17 mouse cellular contexts compared by ENCODE assay signal in genomic region chr19:6299003-6299402, GRCm38 (mm10). TPM values are rescaled to one million over a fixed set of nuclear protein-coding genes. Genes with fewer than 3 reads are reported as not detected.
A peak's percentile ranks its signal among the peaks of the same experiment; 100 is the strongest.
DNase-seq lines count a peak whose midpoint lies in the region; ATAC-seq and TF ChIP-seq lines count a peak whose summit lies in the region.
"Had no signal": no experiment of that assay in that cellular context is flagged by ENCODE, and none has a peak within 500 bp of the region (broad histone marks: within the 10 kb centered on the region; RNA-seq: fewer than 3 reads in every experiment).

No protein-coding gene starts in this region.

- no peak for ATAC-seq in kidney, postnatal 0 days (replicated peaks; ENCODE audit: low FRiP score, low read depth)
- no peak for ATAC-seq in liver, embryonic 16.5 days (ENCODE audit: low read depth)
- ATAC-seq: forebrain, embryonic 16.5 days; inflammation-experienced regulatory T-cells, adult 6 months had no signal

- H3K4me3 ChIP-seq in heart, adult 2 months, result no peak overlapping the region
- no peak overlapping the region for H3K4me3 ChIP-seq in kidney, postnatal 0 days (replicated peaks; ENCODE audit: low read depth, low read length)
- H3K4me3 ChIP-seq in CH12.LX (replicated peaks in 1 of 3; ENCODE audit: low read depth in 2 of 3, low read length in 2 of 3, poor library complexity in 1 of 3), result peak overlapping the region; percentile 6 to 51 (median 21)
- H3K4me3 ChIP-seq in liver, embryonic 16.5 days (ENCODE audit: low read depth, low read length), result no peak overlapping the region
- H3K4me3 ChIP-seq: embryonic facial prominence, embryonic 13.5 days; limb, embryonic 13.5 days; neural tube, embryonic 12.5 days had no signal

- H3K27me3 ChIP-seq in heart, adult 2 months (ENCODE audit: control insufficient read depth, insufficient read depth, low read length), result no peaks in the 10 kb centered on the region
- H3K27me3 ChIP-seq in kidney, postnatal 0 days (ENCODE audit: insufficient read depth, low read length), result no peaks in the 10 kb centered on the region
- H3K27me3 ChIP-seq in CH12.LX (replicated peaks), result no peaks in the 10 kb centered on the region
- H3K27me3 ChIP-seq in liver, embryonic 16.5 days (ENCODE audit: control insufficient read depth, insufficient read depth, low read depth, low read length), result no peaks in the 10 kb centered on the region
- H3K27me3 ChIP-seq: embryonic facial prominence, embryonic 13.5 days; limb, embryonic 13.5 days; neural tube, embryonic 12.5 days had no signal

- H3K9ac ChIP-seq in heart, adult 2 months (ENCODE audit: low read depth, low read length), result peak overlapping the region; percentile 11; the same call in 1 of the 2 replicates
- H3K9ac ChIP-seq in kidney, postnatal 0 days (ENCODE audit: low read depth, low read length), result no peak overlapping the region
- peak overlapping the region; percentile 60 for H3K9ac ChIP-seq in CH12.LX (ENCODE audit: insufficient read depth, low read depth)
- H3K9ac ChIP-seq in liver, embryonic 16.5 days (ENCODE audit: low read depth, low read length), result peak overlapping the region; percentile 44; the same call in 1 of the 2 replicates
- H3K9ac ChIP-seq: embryonic facial prominence, embryonic 13.5 days; limb, embryonic 13.5 days; neural tube, embryonic 12.5 days had no signal

- H3K4me2 ChIP-seq in kidney, postnatal 0 days (ENCODE audit: low read length), result no peak overlapping the region
- H3K4me2 ChIP-seq in CH12.LX (ENCODE audit: insufficient read depth, low read depth, poor library complexity, severe bottlenecking), result peak overlapping the region; percentile 71
- no peak overlapping the region for H3K4me2 ChIP-seq in liver, embryonic 16.5 days (ENCODE audit: low read depth, low read length)
- H3K4me2 ChIP-seq: embryonic facial prominence, embryonic 13.5 days; limb, embryonic 13.5 days; neural tube, embryonic 12.5 days had no signal

- in situ Hi-C loops in CH12.LX (cut with MboI; ENCODE audit: low pct_ligation_motif_present, low pct_unique_long_range_greater_than_20kb, low sequenced_read_pairs), result no loop called here

- TF ChIP-seq EP300 in heart, adult 2 months (IDR thresholded peaks at IDR 0.05; ENCODE audit: insufficient read depth, low read depth, low read length), result no peak
- TF ChIP-seq EP300 in CH12.LX (IDR thresholded peaks at IDR 0.05; ENCODE audit: low read length), result no peak

- H3K27ac ChIP-seq in heart, adult 2 months, result peak overlapping the region; percentile 97
- 0 out of 2 replicates have a peak overlapping the region, but pooled peaks have one; percentile 73 for H3K27ac ChIP-seq in kidney, postnatal 0 days
- peak overlapping the region; percentile 99 for H3K27ac ChIP-seq in CH12.LX (ENCODE audit: insufficient read depth, low read depth)
- H3K27ac ChIP-seq in liver, embryonic 16.5 days (ENCODE audit: low read length), result peak overlapping the region; percentile 96
- H3K27ac ChIP-seq: limb, embryonic 13.5 days; neural tube, embryonic 12.5 days had no signal

- no peak for TF ChIP-seq CTCF in heart, adult 2 months (IDR thresholded peaks at IDR 0.05)
- TF ChIP-seq CTCF in kidney, postnatal 0 days (IDR thresholded peaks at IDR 0.05; ENCODE audit: low read depth), result no peak
- no peak for TF ChIP-seq CTCF in CH12.LX (conservative IDR thresholded peaks at IDR 0.05 in 1 of 2, IDR thresholded peaks at IDR 0.05 in 1 of 2; ENCODE audit: low read depth in 2 of 2, low read length in 2 of 2)

- H3K9me3 ChIP-seq in kidney, postnatal 0 days (replicated peaks; ENCODE audit: low read length), result no peaks in the 10 kb centered on the region
- H3K9me3 ChIP-seq in CH12.LX (replicated peaks; ENCODE audit: low read length), result no peaks in the 10 kb centered on the region
- no peaks in the 10 kb centered on the region for H3K9me3 ChIP-seq in liver, embryonic 16.5 days (replicated peaks; ENCODE audit: control insufficient read depth, low read length)
- H3K9me3 ChIP-seq: embryonic facial prominence, embryonic 13.5 days; limb, embryonic 13.5 days; neural tube, embryonic 12.5 days had no signal

- 42% methylated on average over 4 of the region's 4 CpGs for WGBS in heart, adult 2 months
- 55% methylated on average over 4 of the region's 4 CpGs for WGBS in kidney, postnatal 0 days
- 64% methylated on average over 4 of the region's 4 CpGs for WGBS in liver, embryonic 16.5 days (ENCODE audit: insufficient replicate concordance)

- H3K4me1 ChIP-seq in heart, adult 2 months (ENCODE audit: control insufficient read depth, insufficient read depth, low read length), result peaks cover 60% of the 10 kb centered on the region
- no peaks in the 10 kb centered on the region for H3K4me1 ChIP-seq in kidney, postnatal 0 days (replicated peaks; ENCODE audit: insufficient read depth, low read length)
- H3K4me1 ChIP-seq in CH12.LX (ENCODE audit: control insufficient read depth in 1 of 2, insufficient read depth in 2 of 2), result peaks cover 71 to 98% of the 10 kb centered on the region in 2 experiments
- H3K4me1 ChIP-seq in liver, embryonic 16.5 days (ENCODE audit: control insufficient read depth, low read depth, low read length), result peaks cover 84% of the 10 kb centered on the region
- H3K4me1 ChIP-seq: neural tube, embryonic 12.5 days had no signal

- TF ChIP-seq RAD21 in CH12.LX (IDR thresholded peaks at IDR 0.05; ENCODE audit: low read depth, low read length), result no peak

- DNase-seq in heart, adult 2 months, result peak in 1 of 2 experiments; percentile 27
- no peak for DNase-seq in heart, adult 11 months
- DNase-seq in kidney, postnatal 0 days (ENCODE audit: low spot score), result no peak
- no peak for DNase-seq in kidney, postnatal 36 days
- no peak for DNase-seq in CH12.LX (ENCODE audit: extremely low read depth)
- no peak for DNase-seq in left cerebral cortex, postnatal 36 days (ENCODE audit: low spot score in 2 of 2)
- no peak for DNase-seq in cerebellum, postnatal 10 days
- DNase-seq: B cell, adult 2 months; cerebellum, postnatal 14 days; midbrain, embryonic 14.5 days; thymus, postnatal 25 days had no signal

- no peak for TF ChIP-seq POLR2A in heart, adult 2 months (IDR thresholded peaks at IDR 0.05; ENCODE audit: insufficient read depth, low read depth, low read length)
- no peak; the same call in 1 of the 2 replicates for TF ChIP-seq POLR2A in CH12.LX (IDR thresholded peaks at IDR 0.05; ENCODE audit: low read depth, low read length)

- peaks cover 47% of the 10 kb centered on the region for H3K36me3 ChIP-seq in heart, adult 2 months (ENCODE audit: control insufficient read depth, insufficient read depth, low read length)
- H3K36me3 ChIP-seq in kidney, postnatal 0 days (ENCODE audit: insufficient read depth, low read length), result peaks cover 44% of the 10 kb centered on the region
- peaks cover 62 to 77% of the 10 kb centered on the region in 2 experiments for H3K36me3 ChIP-seq in CH12.LX (replicated peaks in 1 of 2; ENCODE audit: control insufficient read depth in 1 of 2, insufficient read depth in 1 of 2, low read length in 1 of 2)
- peaks cover 35% of the 10 kb centered on the region for H3K36me3 ChIP-seq in liver, embryonic 16.5 days (ENCODE audit: control insufficient read depth, insufficient read depth)

- intact Hi-C loops in heart, adult 2 months (cut with DNase I), result no loop called here
- intact Hi-C loops in left cerebral cortex, postnatal 36 days (cut with DNase I), result no loop called here

- dilution Hi-C loops in CH12.LX (cut with MboI; ENCODE audit: extremely low pct_ligation_motif_present, extremely low pct_unique_long_range_greater_than_20kb, low sequenced_read_pairs), result no loop called here

- H3K79me2 ChIP-seq in heart, adult 2 months (replicated peaks; ENCODE audit: control insufficient read depth, insufficient read depth, low read length), result no peaks in the 10 kb centered on the region; the same call in none of the 2 replicates
- peaks cover 41% of the 10 kb centered on the region for H3K79me2 ChIP-seq in CH12.LX (replicated peaks; ENCODE audit: control insufficient read depth, extremely low read depth, insufficient read depth, poor library complexity, severe bottlenecking)

RNA-seq across cellular contexts. Expression of gene Cdc42bpg, which starts 7.3 kb away (rescaled TPM):
- total RNA-seq in heart, adult 2 months (2021), result 10 to 100 TPM; 11.7 to 13.9 TPM
- polyA plus RNA-seq in heart, adult 2 months (2012; rRNA removed), result 7.0 and 7.7 TPM in 2 replicates
- 1.0 TPM in 2 replicates for polyA plus RNA-seq in kidney, postnatal 0 days (2015; fragmentation: Nextera tagmentation; extraction: Ambion mirVana)
- total RNA-seq in CH12.LX (2012; rRNA removed), result 4.1 and 4.2 TPM in 2 replicates
- 0.65 and 0.79 TPM in 2 replicates for total RNA-seq in CH12.LX (2014; rRNA removed)
- 2.3 and 2.6 TPM in 2 replicates for polyA plus RNA-seq in CH12.LX (2012; ENCODE audit: insufficient read length, low read depth)
- 0.34 and 0.40 TPM in 2 replicates for polyA plus RNA-seq in liver, embryonic 16.5 days (2015; fragmentation: Nextera tagmentation; extraction: Ambion mirVana)
- total RNA-seq in left cerebral cortex, postnatal 36 days (2021), result 1 to 10 TPM; 3.3 to 3.4 TPM

RNA-seq across cellular contexts. Expression of gene Ehd1, which starts 22.5 kb away (rescaled TPM):
- total RNA-seq in heart, adult 2 months (2021), result 100 to 1,000 TPM in 1 of 2 experiments, 10 to 100 TPM in 1; 98.0 to 120 TPM
- 111 and 142 TPM in 2 replicates for polyA plus RNA-seq in heart, adult 2 months (2012; rRNA removed)
- polyA plus RNA-seq in kidney, postnatal 0 days (2015; fragmentation: Nextera tagmentation; extraction: Ambion mirVana), result 64.2 and 73.4 TPM in 2 replicates
- total RNA-seq in CH12.LX (2012; rRNA removed) (231 and 400 TPM in 2 replicates), CH12.LX (2014; rRNA removed) (97.4 and 131 TPM in 2 replicates)
- polyA plus RNA-seq in CH12.LX (2012; ENCODE audit: insufficient read length, low read depth), result 245 and 301 TPM in 2 replicates
- polyA plus RNA-seq in liver, embryonic 16.5 days (2015; fragmentation: Nextera tagmentation; extraction: Ambion mirVana), result 62.1 and 68.6 TPM in 2 replicates
- 10 to 100 TPM; 38.2 to 42.2 TPM for total RNA-seq in left cerebral cortex, postnatal 36 days (2021)

RNA-seq across cellular contexts. Expression of gene Men1, which starts 35.8 kb away (rescaled TPM):
- total RNA-seq in heart, adult 2 months (2021), result 10 to 100 TPM; 13.9 to 14.0 TPM
- 19.4 and 19.6 TPM in 2 replicates for polyA plus RNA-seq in heart, adult 2 months (2012; rRNA removed)
- polyA plus RNA-seq in kidney, postnatal 0 days (2015; fragmentation: Nextera tagmentation; extraction: Ambion mirVana), result 51.9 and 54.6 TPM in 2 replicates
- 42.9 and 43.0 TPM in 2 replicates for total RNA-seq in CH12.LX (2012; rRNA removed)
- 23.5 and 24.9 TPM in 2 replicates for total RNA-seq in CH12.LX (2014; rRNA removed)
- 50.7 and 67.8 TPM in 2 replicates for polyA plus RNA-seq in CH12.LX (2012; ENCODE audit: insufficient read length, low read depth)
- polyA plus RNA-seq in liver, embryonic 16.5 days (2015; fragmentation: Nextera tagmentation; extraction: Ambion mirVana), result 19.5 and 21.0 TPM in 2 replicates
- 10 to 100 TPM; 67.5 to 73.7 TPM for total RNA-seq in left cerebral cortex, postnatal 36 days (2021)

RNA-seq across cellular contexts. Expression of gene Map4k2, which starts 41.9 kb away (rescaled TPM):
- 10 to 100 TPM; 36.1 to 38.4 TPM for total RNA-seq in heart, adult 2 months (2021)
- polyA plus RNA-seq in heart, adult 2 months (2012; rRNA removed), result 88.9 and 107 TPM in 2 replicates
- polyA plus RNA-seq in kidney, postnatal 0 days (2015; fragmentation: Nextera tagmentation; extraction: Ambion mirVana), result 12.2 and 13.5 TPM in 2 replicates
- total RNA-seq in CH12.LX (2012; rRNA removed) (77.6 and 95.2 TPM in 2 replicates), CH12.LX (2014; rRNA removed) (55.5 and 56.7 TPM in 2 replicates)
- 119 and 127 TPM in 2 replicates for polyA plus RNA-seq in CH12.LX (2012; ENCODE audit: insufficient read length, low read depth)
- polyA plus RNA-seq in liver, embryonic 16.5 days (2015; fragmentation: Nextera tagmentation; extraction: Ambion mirVana), result 8.2 and 8.6 TPM in 2 replicates
- 100 to 1,000 TPM in 1 of 2 experiments, 10 to 100 TPM in 1; 93.5 to 107 TPM for total RNA-seq in left cerebral cortex, postnatal 36 days (2021)

RNA-seq across cellular contexts. Expression of gene Atg2a, which starts 57.5 kb away (rescaled TPM):
- 10 to 100 TPM; 20.5 to 24.5 TPM for total RNA-seq in heart, adult 2 months (2021)
- 26.3 and 26.7 TPM in 2 replicates for polyA plus RNA-seq in heart, adult 2 months (2012; rRNA removed)
- polyA plus RNA-seq in kidney, postnatal 0 days (2015; fragmentation: Nextera tagmentation; extraction: Ambion mirVana), result 7.0 and 7.8 TPM in 2 replicates
- total RNA-seq in CH12.LX (2012; rRNA removed) (9.5 and 10.0 TPM in 2 replicates), CH12.LX (2014; rRNA removed) (2.3 and 2.8 TPM in 2 replicates)
- 9.4 and 13.9 TPM in 2 replicates for polyA plus RNA-seq in CH12.LX (2012; ENCODE audit: insufficient read length, low read depth)
- polyA plus RNA-seq in liver, embryonic 16.5 days (2015; fragmentation: Nextera tagmentation; extraction: Ambion mirVana), result 4.9 and 6.1 TPM in 2 replicates
- total RNA-seq in left cerebral cortex, postnatal 36 days (2021), result 10 to 100 TPM; 32.3 to 39.4 TPM

Comparison
In these comparisons a context has a peak if more than half of its experiments do, and no peak if none do; other contexts are left out.
1. H3K4me3 ChIP-seq: peak in CH12.LX (3 of 3); none in heart, adult 2 months (single experiment), kidney, postnatal 0 days (single experiment) and liver, embryonic 16.5 days (single experiment).
2. Peak in every context shown above with its lines, with median percentiles within 50 percentile points of each other: H3K27ac ChIP-seq.